Mouse (Mus musculus) limb, embryonic 14.5 days (tissue): ENCODE data around the gene Gpr63. TPM values are rescaled to one million over a fixed set of nuclear protein-coding genes. Genes with fewer than 3 reads are reported as not detected.

ENCODE experiments used
- ATAC-seq: fragments of 200-750 bp; cut with Nextera tagmentation; 2 replicates; pipeline ENCODE4 v1.8.0; 2017; ENCODE audit warnings: low read depth, moderate number of reproducible peaks, moderate TSS enrichment; ENCODE audit not compliant: low FRiP score
- DNase-seq: peaks from one replicate; pipeline ENCODE4 v3.0.0-alpha.2; 2015; ENCODE audit warnings: low spot score
- H3K27ac ChIP-seq: fragments of 300-500 bp; sonication (generic); replicated peaks from 2 replicates; pipeline ENCODE4 v1.5.1; 2014; ENCODE audit warnings: low read depth, mild to moderate bottlenecking, low read length, moderate library complexity, mixed read lengths
- H3K27me3 ChIP-seq: fragments of 300-500 bp; sonication (generic); 2 replicates; pipeline ENCODE4 v1.6.1; 2014; ENCODE audit warnings: low read length, mixed read lengths; ENCODE audit not compliant: control insufficient read depth, insufficient read depth
- H3K36me3 ChIP-seq: fragments of 300-500 bp; sonication (generic); 2 replicates; pipeline ENCODE4 v1.6.1; 2014; ENCODE audit warnings: mild to moderate bottlenecking, low read length, moderate library complexity, mixed read lengths; ENCODE audit not compliant: control insufficient read depth, insufficient read depth
- H3K4me1 ChIP-seq: fragments of 300-500 bp; sonication (generic); 2 replicates; pipeline ENCODE4 v1.6.1; 2014; ENCODE audit warnings: antibody characterized with exemption, low read length, mixed read lengths; ENCODE audit not compliant: control insufficient read depth, insufficient read depth
- H3K4me2 ChIP-seq: fragments of 300-500 bp; sonication (generic); replicated peaks from 2 replicates; pipeline ENCODE4 v1.6.1; 2014; ENCODE audit warnings: low read depth, mild to moderate bottlenecking, low read length, moderate library complexity; ENCODE audit not compliant: severe bottlenecking
- H3K4me3 ChIP-seq: fragments of 300-500 bp; sonication (generic); replicated peaks from 2 replicates; pipeline ENCODE4 v1.5.1; 2014; ENCODE audit warnings: low read length
- H3K9ac ChIP-seq: fragments of 300-500 bp; sonication (generic); 2 replicates; pipeline ENCODE4 v1.6.1; 2014; ENCODE audit warnings: mild to moderate bottlenecking, low read depth, low read length, moderate library complexity; ENCODE audit not compliant: severe bottlenecking
- H3K9me3 ChIP-seq: fragments of 300-500 bp; sonication (generic); 2 replicates; pipeline ENCODE4 v1.6.1; 2016; ENCODE audit warnings: low read length; ENCODE audit not compliant: control insufficient read depth
- POLR2A ChIP-seq: fragments of 200-500 bp; IDR thresholded peaks from 2 replicates; pipeline ENCODE4 v1.8.0; 2012; ENCODE audit warnings: inconsistent platforms, mild to moderate bottlenecking, moderate library complexity, borderline replicate concordance; ENCODE audit not compliant: insufficient read depth, insufficient read length; ENCODE audit errors: extremely low read depth
- WGBS: fragments of 180-500 bp; shearing (Covaris S2); extraction: QIAGEN DNeasy Blood & Tissue Kit; methylation state at CpG from one replicate; pipeline ENCODE4 v1.1.7; 2014; 5-methylcytosine and 5-hydroxymethylcytosine counted together
- polyA plus RNA-seq, 2 experiments: library from polyadenylated mRNA; depleted of rRNA in 1 of 2; stranded (reverse) in 1 of 2; unstranded in 1 of 2; fragments of >200 nt; fragmentation: Nextera tagmentation in 1 of 2; extraction: Ambion mirVana in 1 of 2; gene quantifications; 2 replicates each; pipeline versions ENCODE4 v1.2.1 to v1.2.3; 2012 to 2014

Gene Gpr63
- polyA plus RNA-seq (2012; rRNA removed) (5.6 and 9.1 TPM in 2 replicates), polyA plus RNA-seq (2014; fragmentation: Nextera tagmentation; extraction: Ambion mirVana) (2.1 and 3.6 TPM in 2 replicates)

- ATAC-seq (peak; percentile 95), DNase-seq (peak; percentile 83)
- Histone ChIP-seq H3K9me3 (no peaks in the 10 kb centered on the region), H3K4me1 (0 out of 2 replicates have a peak, but pooled peaks cover 6% of the 10 kb centered on the region), H3K9ac (peak within 1 kb of the TSS; percentile 96), H3K36me3 (no peaks in the 10 kb centered on the region), H3K27ac (peak within 1 kb of the TSS; percentile 94), H3K4me3 (peak within 1 kb of the TSS; percentile 72), H3K27me3 (no peaks in the 10 kb centered on the region), H3K4me2 (peak within 1 kb of the TSS; percentile 67)
- 0% methylated on average over 48 of the region's 78 CpGs for WGBS
- no peak for TF ChIP-seq POLR2A
These were observed at the start of gene Gpr63 for GRCm38 (mm10) chr4:24966299-24966991. Gene Gpr63, plus strand, starts transcription at chr4:24966407.

DNA sequence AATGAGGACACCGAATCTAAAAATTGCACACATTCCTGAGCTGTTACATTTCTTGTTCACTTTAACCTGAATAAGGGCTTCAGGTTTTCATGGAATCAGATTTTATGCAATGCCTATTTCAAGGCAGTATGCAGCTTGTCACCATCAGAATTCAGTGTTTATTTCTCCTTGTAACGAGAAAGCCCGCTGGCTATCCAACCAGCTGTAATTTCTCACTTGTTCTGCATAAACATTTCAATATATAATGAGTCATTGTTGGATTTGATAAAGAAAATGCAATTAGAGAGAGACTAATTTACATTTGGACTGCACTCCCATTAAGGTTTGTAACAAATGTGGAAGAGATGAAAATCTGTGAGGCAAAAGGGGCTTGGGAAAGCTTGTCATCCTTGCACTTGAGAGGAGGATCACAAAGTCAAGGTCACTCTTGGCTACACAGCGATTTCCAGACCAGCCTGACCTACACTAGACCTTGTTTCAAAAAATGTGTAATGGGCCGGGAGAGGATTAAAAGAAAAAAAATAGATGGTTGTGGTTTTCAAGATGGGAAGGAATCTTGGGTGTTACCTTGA lies 46.1 kb upstream of the Gpr63 start:
- Histone ChIP-seq H3K36me3 (no peaks in the 10 kb centered on the region), H3K9me3 (no peaks in the 10 kb centered on the region), H3K4me3 (no peak overlapping the region), H3K27ac (no peak overlapping the region), H3K9ac (no peak overlapping the region), H3K4me2 (no peak overlapping the region), H3K27me3 (no peaks in the 10 kb centered on the region), H3K4me1 (no peaks in the 10 kb centered on the region)
- 80% methylated on average over 5 of the region's 5 CpGs for WGBS
- TF ChIP-seq POLR2A = no peak
- no peak for ATAC-seq
- no peak for DNase-seq

DNA sequence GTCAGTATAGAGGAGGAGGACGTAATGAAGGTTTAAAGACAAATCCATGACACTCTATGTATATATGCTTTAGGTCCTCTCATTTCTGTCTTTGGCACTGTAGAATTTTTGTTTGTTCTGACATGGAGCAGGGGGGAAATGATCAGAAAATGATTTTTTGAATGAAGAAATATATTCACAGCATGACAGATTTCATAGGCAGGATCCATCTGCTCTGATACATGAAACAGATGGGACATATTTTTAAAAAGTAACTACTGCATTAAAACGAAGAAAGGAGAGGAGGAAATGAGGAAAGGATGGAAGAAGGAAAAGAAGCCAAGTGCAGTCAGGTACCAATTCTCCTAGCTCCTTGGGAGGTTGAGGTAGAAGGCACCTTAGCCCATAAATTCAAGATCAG lies 41.5 kb upstream of the Gpr63 start:
- H3K4me3 ChIP-seq = no peak overlapping the region
- DNase-seq (no peak), ATAC-seq (no peak)
- H3K4me2 ChIP-seq = no peak overlapping the region
- H3K4me1 ChIP-seq = no peaks in the 10 kb centered on the region
- no peaks in the 10 kb centered on the region for H3K9me3 ChIP-seq
- H3K27me3 ChIP-seq = no peaks in the 10 kb centered on the region
- no peaks in the 10 kb centered on the region for H3K36me3 ChIP-seq
- H3K9ac ChIP-seq = no peak overlapping the region
- 70% methylated on average over 2 of the region's 2 CpGs for WGBS
- H3K27ac ChIP-seq = no peak overlapping the region
- no peak for TF ChIP-seq POLR2A

DNA sequence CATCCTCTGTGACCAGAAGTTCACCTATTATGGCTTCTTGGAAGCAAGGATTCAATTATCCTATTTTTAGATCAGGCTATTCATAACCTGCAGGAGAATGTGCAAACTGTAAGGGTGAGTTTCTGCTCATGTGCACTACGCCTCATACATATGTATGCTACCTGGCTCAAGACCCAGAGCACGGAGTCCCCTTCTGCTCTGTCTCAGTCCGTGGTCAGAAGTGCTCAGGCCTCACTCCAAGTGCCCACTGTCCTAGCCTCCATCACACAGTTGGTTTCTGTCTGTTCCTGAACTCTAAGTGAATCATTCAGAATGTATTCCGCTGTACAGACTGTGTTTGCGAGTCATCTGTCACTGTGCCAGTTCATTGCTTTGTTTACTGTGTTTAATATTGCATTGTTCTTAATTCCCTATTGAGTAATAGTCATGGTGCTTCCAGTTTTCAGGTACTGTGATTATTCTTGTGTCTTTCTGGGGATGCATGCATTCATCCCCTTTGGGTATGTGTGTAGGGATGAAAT lies 37.9 kb upstream of the Gpr63 start:
- TF ChIP-seq POLR2A = no peak
- H3K9ac ChIP-seq = no peak overlapping the region
- WGBS = 85% methylated on average over 5 of the region's 5 CpGs
- ATAC-seq (no peak), DNase-seq (no peak)
- no peaks in the 10 kb centered on the region for H3K36me3 ChIP-seq
- H3K4me2 ChIP-seq = no peak overlapping the region
- no peak overlapping the region for H3K27ac ChIP-seq
- H3K9me3 ChIP-seq = no peaks in the 10 kb centered on the region
- H3K4me3 ChIP-seq = no peak overlapping the region
- no peaks in the 10 kb centered on the region for H3K4me1 ChIP-seq
- no peaks in the 10 kb centered on the region for H3K27me3 ChIP-seq

- no peak overlapping the region for H3K4me3 ChIP-seq
- no peak for ATAC-seq
- WGBS = 88% methylated on average over 5 of the region's 5 CpGs
- no peaks in the 10 kb centered on the region for H3K9me3 ChIP-seq
- no peaks in the 10 kb centered on the region for H3K36me3 ChIP-seq
- H3K4me2 ChIP-seq = no peak overlapping the region
- no peak overlapping the region for H3K9ac ChIP-seq
- DNase-seq = no peak
- H3K27me3 ChIP-seq = no peaks in the 10 kb centered on the region
- no peak for TF ChIP-seq POLR2A
- H3K27ac ChIP-seq = no peak overlapping the region
- H3K4me1 ChIP-seq = no peaks in the 10 kb centered on the region
These were observed 37.3 kb upstream of the Gpr63 start for GRCm38 (mm10) chr4:24928926-24929325.
